Mouse (Mus musculus): ENCODE measurements around the gene Atp5f1. TPM values are rescaled to one million over a fixed set of nuclear protein-coding genes. Genes with fewer than 3 reads are reported as not detected.
A peak's percentile ranks its signal among the peaks of the same experiment; 100 is the strongest.

The Atp5f1 gene
- polyA plus RNA-seq, 1 experiment from 2014 or later, result 524 TPM

DNA sequence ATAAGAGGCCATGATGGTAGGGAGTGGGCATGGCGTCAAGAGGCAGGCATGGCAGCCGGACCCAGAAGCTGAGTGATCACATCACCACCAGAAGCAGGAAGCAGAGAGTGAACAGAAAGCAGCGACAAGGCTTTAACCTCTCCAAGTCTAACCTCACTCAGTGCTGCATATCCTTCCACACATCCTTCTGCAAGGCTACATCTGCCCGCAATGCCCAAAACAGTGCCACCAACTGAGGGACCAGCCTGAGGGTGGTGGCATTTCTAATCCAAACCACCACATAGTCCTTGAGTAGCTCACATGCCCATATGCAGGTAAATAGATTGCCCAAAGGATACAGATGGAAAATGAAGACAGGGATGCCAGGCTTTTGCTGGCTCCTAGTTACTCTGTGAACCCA is 50.9 kb downstream of the Atp5f1 start:
- no peaks in the 10 kb centered on the region for H3K36me3 ChIP-seq (ENCODE audit: control insufficient read depth, insufficient read depth, low read length)
- no peak overlapping the region for H3K4me2 ChIP-seq (ENCODE audit: low read depth, low read length)
- no peak for ATAC-seq (ENCODE audit: insufficient read depth, low FRiP score)
- H3K27me3 ChIP-seq (ENCODE audit: control insufficient read depth, insufficient read depth, low read length), result no peaks in the 10 kb centered on the region
- peaks cover under 1% of the 10 kb centered on the region; the same call in 1 of the 2 replicates for H3K4me1 ChIP-seq (ENCODE audit: control insufficient read depth, insufficient read depth, low read length)
- H3K9ac ChIP-seq (ENCODE audit: low read length), result no peak overlapping the region
- H3K4me3 ChIP-seq (replicated peaks; ENCODE audit: low read length), result no peak overlapping the region
- WGBS, result 86% methylated on average over 4 of the region's 4 CpGs
- H3K27ac ChIP-seq (ENCODE audit: low read length), result no peak overlapping the region
- H3K9me3 ChIP-seq (replicated peaks; ENCODE audit: control insufficient read depth, low read length), result no peaks in the 10 kb centered on the region

DNA sequence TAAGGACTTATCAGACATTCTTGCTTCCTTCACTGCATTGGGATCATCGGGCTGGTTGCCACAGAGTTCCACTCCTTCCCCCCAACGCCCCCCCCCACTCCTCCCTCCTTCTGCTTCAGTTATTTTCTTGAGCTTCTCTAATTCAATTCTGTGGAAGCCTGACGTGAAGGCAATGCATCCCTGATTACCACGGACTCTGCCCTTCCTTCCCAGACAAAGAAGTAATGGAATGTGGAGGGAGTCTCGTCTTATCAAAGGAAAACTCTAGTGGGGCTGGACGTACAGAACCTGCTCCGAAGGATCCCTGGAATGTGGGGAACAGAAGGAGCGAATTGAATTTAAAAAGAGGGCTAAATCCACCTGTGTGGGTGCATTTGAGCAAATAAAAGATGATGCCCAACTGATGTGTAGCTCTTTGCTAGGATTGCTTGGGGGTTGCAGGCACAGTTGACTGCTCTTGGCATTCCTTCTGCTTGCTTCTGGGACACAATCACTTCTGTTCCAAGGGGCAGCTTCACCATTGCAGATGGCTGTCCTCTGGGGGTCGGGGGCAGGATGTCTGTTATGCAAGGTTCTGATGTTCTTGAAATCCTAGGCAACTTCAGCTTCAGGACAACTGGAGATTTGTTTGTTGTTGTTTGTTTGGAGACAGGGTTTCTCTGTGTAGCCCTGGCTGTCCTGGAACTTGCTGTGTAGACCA is 51.8 kb downstream of the Atp5f1 start:
- no peak overlapping the region for H3K4me3 ChIP-seq (replicated peaks; ENCODE audit: low read length)
- no peak overlapping the region for H3K9ac ChIP-seq (ENCODE audit: low read length)
- H3K4me1 ChIP-seq (ENCODE audit: control insufficient read depth, insufficient read depth, low read length), result no peaks in the 10 kb centered on the region
- no peaks in the 10 kb centered on the region for H3K27me3 ChIP-seq (ENCODE audit: control insufficient read depth, insufficient read depth, low read length)
- no peaks in the 10 kb centered on the region for H3K36me3 ChIP-seq (ENCODE audit: control insufficient read depth, insufficient read depth, low read length)
- no peak overlapping the region for H3K27ac ChIP-seq (ENCODE audit: low read length)
- H3K9me3 ChIP-seq (replicated peaks; ENCODE audit: control insufficient read depth, low read length), result no peaks in the 10 kb centered on the region
- no peak overlapping the region for H3K4me2 ChIP-seq (ENCODE audit: low read depth, low read length)
- no peak for ATAC-seq (ENCODE audit: insufficient read depth, low FRiP score)
- 46% methylated on average over 9 of the region's 9 CpGs for WGBS

DNA sequence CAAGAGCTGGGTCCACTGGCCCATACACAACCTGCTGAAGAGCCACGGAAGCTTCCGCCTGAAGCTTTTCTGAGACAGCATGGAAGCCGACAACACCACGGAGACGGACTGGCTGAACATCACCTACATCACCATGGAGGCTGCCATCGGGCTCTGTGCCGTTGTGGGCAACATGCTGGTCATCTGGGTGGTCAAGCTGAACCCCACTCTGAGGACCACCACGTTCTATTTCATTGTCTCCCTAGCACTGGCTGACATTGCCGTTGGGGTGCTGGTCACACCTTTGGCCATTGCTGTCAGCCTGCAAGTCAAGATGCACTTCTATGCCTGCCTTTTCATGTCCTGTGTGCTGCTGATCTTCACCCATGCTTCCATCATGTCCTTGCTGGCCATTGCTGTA is 55.2 kb downstream of the Atp5f1 start:
- Histone ChIP-seq H3K9me3 (replicated peaks; ENCODE audit: control insufficient read depth, low read length) (no peaks in the 10 kb centered on the region), H3K4me2 (ENCODE audit: low read depth, low read length) (no peak overlapping the region), H3K9ac (ENCODE audit: low read length) (no peak overlapping the region), H3K27ac (ENCODE audit: low read length) (no peak overlapping the region), H3K4me1 (ENCODE audit: control insufficient read depth, insufficient read depth, low read length) (no peaks in the 10 kb centered on the region), H3K36me3 (ENCODE audit: control insufficient read depth, insufficient read depth, low read length) (no peaks in the 10 kb centered on the region), H3K4me3 (replicated peaks; ENCODE audit: low read length) (no peak overlapping the region), H3K27me3 (ENCODE audit: control insufficient read depth, insufficient read depth, low read length) (no peaks in the 10 kb centered on the region)
- ATAC-seq (ENCODE audit: insufficient read depth, low FRiP score), result no peak
- 90% methylated on average over 9 of the region's 9 CpGs for WGBS

DNA sequence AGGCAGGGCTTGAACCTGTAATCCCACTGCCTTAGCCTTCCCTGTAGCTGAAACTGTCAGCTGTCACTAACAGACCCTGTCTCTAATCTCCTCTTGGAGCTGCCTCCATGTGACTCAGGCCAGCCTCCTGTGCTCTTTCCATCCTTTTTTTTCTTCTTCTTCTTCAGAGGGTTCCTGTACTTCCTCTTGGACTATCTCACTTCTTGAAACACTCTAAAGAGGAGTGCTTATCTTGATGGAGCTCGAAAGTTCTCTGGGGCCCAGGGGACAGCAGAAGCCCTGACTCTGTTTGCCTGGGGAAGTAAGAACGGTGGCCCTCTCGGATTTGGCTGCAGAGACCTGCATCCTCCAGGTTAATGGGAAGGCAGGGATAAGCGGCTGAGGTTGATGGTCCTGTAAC is 55.7 kb downstream of the Atp5f1 start:
- ATAC-seq (ENCODE audit: insufficient read depth, low FRiP score), result no peak
- H3K4me3 ChIP-seq (replicated peaks; ENCODE audit: low read length), result no peak overlapping the region
- no peak overlapping the region for H3K27ac ChIP-seq (ENCODE audit: low read length)
- no peaks in the 10 kb centered on the region for H3K27me3 ChIP-seq (ENCODE audit: control insufficient read depth, insufficient read depth, low read length)
- 56% methylated on average over 4 of the region's 4 CpGs for WGBS
- no peak overlapping the region for H3K9ac ChIP-seq (ENCODE audit: low read length)
- H3K36me3 ChIP-seq (ENCODE audit: control insufficient read depth, insufficient read depth, low read length), result no peaks in the 10 kb centered on the region
- no peak overlapping the region for H3K4me2 ChIP-seq (ENCODE audit: low read depth, low read length)
- H3K4me1 ChIP-seq (ENCODE audit: control insufficient read depth, insufficient read depth, low read length), result no peaks in the 10 kb centered on the region
- no peaks in the 10 kb centered on the region for H3K9me3 ChIP-seq (replicated peaks; ENCODE audit: control insufficient read depth, low read length)

DNA sequence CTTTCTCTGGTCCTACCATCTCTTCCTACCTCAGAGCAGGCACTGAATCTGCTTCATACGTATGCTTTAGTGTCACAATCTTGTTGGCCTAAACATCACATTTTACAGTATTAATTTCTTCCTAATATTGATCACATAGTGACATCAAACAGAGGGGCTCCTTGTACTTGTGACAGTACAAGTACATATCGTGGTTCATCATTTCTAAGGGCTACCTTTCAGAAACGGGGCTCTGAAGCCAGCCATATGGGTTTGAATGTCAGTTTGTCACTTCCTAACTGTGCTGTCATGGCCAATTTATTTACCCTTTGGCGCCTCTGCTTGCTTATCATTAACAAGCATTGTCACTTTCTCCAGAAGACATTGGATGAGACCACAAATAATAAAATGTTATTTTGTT is 58.4 kb downstream of the Atp5f1 start:
- Histone ChIP-seq H3K4me2 (ENCODE audit: low read depth, low read length) (no peak overlapping the region), H3K27ac (ENCODE audit: low read length) (no peak overlapping the region), H3K4me3 (replicated peaks; ENCODE audit: low read length) (no peak overlapping the region), H3K9ac (ENCODE audit: low read length) (no peak overlapping the region), H3K27me3 (ENCODE audit: control insufficient read depth, insufficient read depth, low read length) (no peaks in the 10 kb centered on the region), H3K9me3 (replicated peaks; ENCODE audit: control insufficient read depth, low read length) (no peaks in the 10 kb centered on the region), H3K4me1 (ENCODE audit: control insufficient read depth, insufficient read depth, low read length) (peaks cover 7% of the 10 kb centered on the region; the same call in 1 of the 2 replicates), H3K36me3 (ENCODE audit: control insufficient read depth, insufficient read depth, low read length) (no peaks in the 10 kb centered on the region)
- whole genome bisulfite sequencing, result 64% methylated on average over 4 of the region's 4 CpGs
- ATAC-seq (ENCODE audit: insufficient read depth, low FRiP score), result no peak

DNA sequence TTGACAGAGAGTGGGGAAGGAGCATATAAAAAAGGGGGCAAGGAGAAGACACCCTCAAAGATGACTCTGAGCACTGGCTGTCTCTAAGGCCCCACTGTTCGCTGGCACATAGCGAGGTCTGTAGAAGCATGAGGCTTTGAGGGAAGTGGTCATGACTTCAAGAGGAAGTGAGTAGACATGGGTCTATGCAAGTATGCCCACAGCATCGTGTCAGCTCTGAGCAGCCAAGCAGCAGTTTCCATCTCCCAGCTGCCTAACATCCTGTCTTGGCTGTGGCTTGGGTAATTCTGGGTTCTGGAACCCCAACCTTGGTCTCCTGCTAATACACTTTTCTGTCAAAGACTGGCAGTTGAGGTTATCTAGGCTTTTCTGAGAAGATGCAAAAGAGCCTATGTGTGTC is 59.2 kb downstream of the Atp5f1 start:
- H3K36me3 ChIP-seq (ENCODE audit: control insufficient read depth, insufficient read depth, low read length), result no peaks in the 10 kb centered on the region
- no peak overlapping the region for H3K27ac ChIP-seq (ENCODE audit: low read length)
- H3K9ac ChIP-seq (ENCODE audit: low read length), result no peak overlapping the region
- no peak for ATAC-seq (ENCODE audit: insufficient read depth, low FRiP score)
- H3K27me3 ChIP-seq (ENCODE audit: control insufficient read depth, insufficient read depth, low read length), result no peaks in the 10 kb centered on the region
- H3K4me3 ChIP-seq (replicated peaks; ENCODE audit: low read length), result no peak overlapping the region
- no peaks in the 10 kb centered on the region for H3K9me3 ChIP-seq (replicated peaks; ENCODE audit: control insufficient read depth, low read length)
- no peak overlapping the region for H3K4me2 ChIP-seq (ENCODE audit: low read depth, low read length)
- peaks cover 7% of the 10 kb centered on the region; the same call in 1 of the 2 replicates for H3K4me1 ChIP-seq (ENCODE audit: control insufficient read depth, insufficient read depth, low read length)
- 76% methylated on average over 3 of the region's 3 CpGs for WGBS

DNA sequence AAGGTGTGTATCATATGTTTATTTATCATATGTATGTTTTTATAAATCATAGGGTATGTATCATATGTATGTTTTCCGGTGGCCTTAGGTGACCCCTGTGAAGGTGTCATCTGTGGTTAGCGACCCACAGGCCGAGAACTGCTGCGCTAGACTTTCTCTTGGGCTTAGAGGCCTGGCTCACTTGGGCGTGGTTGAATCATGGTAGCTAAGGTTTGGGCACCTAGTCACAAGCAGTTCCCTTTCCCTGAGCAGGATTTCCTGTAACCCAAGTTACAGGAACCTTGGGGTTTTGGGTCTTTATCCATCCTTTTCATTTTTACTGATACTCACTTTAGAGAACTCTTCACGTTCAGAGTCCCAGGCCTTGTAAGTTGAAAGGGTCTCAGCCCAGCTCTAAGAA is 59.6 kb downstream of the Atp5f1 start:
- peaks cover 7% of the 10 kb centered on the region; the same call in 1 of the 2 replicates for H3K4me1 ChIP-seq (ENCODE audit: control insufficient read depth, insufficient read depth, low read length)
- H3K9ac ChIP-seq (ENCODE audit: low read length), result no peak overlapping the region
- no peak for ATAC-seq (ENCODE audit: insufficient read depth, low FRiP score)
- no peak overlapping the region for H3K4me3 ChIP-seq (replicated peaks; ENCODE audit: low read length)
- H3K27ac ChIP-seq (ENCODE audit: low read length), result no peak overlapping the region
- H3K27me3 ChIP-seq (ENCODE audit: control insufficient read depth, insufficient read depth, low read length), result no peaks in the 10 kb centered on the region
- no peaks in the 10 kb centered on the region for H3K36me3 ChIP-seq (ENCODE audit: control insufficient read depth, insufficient read depth, low read length)
- WGBS, result 74% methylated on average over 6 of the region's 6 CpGs
- H3K4me2 ChIP-seq (ENCODE audit: low read depth, low read length), result no peak overlapping the region
- H3K9me3 ChIP-seq (replicated peaks; ENCODE audit: control insufficient read depth, low read length), result no peaks in the 10 kb centered on the region

DNA sequence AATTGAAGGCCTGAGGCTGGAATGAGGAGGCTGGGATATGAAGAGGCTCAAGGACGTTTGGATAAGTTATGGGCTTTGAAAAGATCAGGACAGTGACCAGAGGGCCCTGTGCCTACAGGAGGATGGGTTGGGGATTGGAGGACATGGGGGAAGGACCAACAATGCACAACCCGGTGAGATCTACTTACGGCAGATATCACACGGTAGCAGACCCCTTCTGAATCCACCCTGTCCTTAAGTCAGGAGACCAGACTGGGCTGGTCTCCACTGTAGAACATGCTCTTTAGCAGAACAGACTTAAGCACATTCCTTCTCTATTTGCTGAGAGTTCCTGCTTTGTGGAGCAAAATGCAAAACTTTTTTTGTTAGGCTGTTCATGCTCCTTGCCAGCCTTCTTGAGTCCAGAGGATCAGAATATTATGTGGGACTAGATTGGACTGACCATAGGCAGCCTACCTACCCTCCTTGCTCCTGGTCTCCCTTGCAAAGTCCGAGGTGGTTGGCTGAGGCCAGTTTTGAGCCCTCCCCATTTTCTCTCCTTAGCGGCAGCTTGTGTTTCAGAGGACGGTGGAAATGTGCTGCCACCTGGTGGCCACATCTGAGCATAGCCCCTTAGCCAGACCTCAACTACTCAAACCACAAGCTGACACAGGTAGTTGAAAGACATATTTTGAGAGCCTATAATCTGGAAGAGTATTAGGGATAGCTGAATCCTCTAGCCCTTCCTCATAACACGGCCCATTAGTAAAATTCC is 60.3 kb downstream of the Atp5f1 start:
- no peak overlapping the region for H3K27ac ChIP-seq (ENCODE audit: low read length)
- no peak overlapping the region for H3K4me2 ChIP-seq (ENCODE audit: low read depth, low read length)
- no peak overlapping the region for H3K4me3 ChIP-seq (replicated peaks; ENCODE audit: low read length)
- H3K4me1 ChIP-seq (ENCODE audit: control insufficient read depth, insufficient read depth, low read length), result peaks cover 12% of the 10 kb centered on the region
- WGBS, result 43% methylated on average over 8 of the region's 8 CpGs
- no peaks in the 10 kb centered on the region for H3K9me3 ChIP-seq (replicated peaks; ENCODE audit: control insufficient read depth, low read length)
- H3K9ac ChIP-seq (ENCODE audit: low read length), result 0 out of 2 replicates have a peak overlapping the region, but pooled peaks have one; percentile 43
- H3K36me3 ChIP-seq (ENCODE audit: control insufficient read depth, insufficient read depth, low read length), result no peaks in the 10 kb centered on the region
- ATAC-seq (ENCODE audit: insufficient read depth, low FRiP score), result peak; percentile 22; the same call in 1 of the 2 replicates
- H3K27me3 ChIP-seq (ENCODE audit: control insufficient read depth, insufficient read depth, low read length), result no peaks in the 10 kb centered on the region

DNA sequence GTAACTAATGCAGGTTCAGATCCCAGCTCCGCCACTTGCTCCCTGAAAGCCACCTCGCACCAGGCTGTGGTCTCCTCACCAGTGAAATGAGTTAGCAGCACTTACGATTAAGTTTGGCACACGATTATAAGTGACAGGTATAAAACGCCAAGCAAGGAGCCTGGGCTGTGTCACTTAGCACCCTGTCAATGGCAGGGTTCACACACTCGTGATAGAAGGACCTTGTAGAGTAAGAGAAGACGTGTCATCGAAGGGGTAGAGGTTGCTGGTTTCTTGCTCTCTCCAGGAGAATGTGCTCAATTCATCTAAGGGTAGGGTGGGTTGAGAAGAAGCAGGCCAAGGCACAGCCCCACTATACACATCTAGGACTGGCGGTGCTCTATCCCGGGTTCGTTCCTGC is 61.0 kb downstream of the Atp5f1 start:
- no peak overlapping the region for H3K9ac ChIP-seq (ENCODE audit: low read length)
- peaks cover 19% of the 10 kb centered on the region for H3K4me1 ChIP-seq (ENCODE audit: control insufficient read depth, insufficient read depth, low read length)
- H3K4me3 ChIP-seq (replicated peaks; ENCODE audit: low read length), result no peak overlapping the region
- H3K27me3 ChIP-seq (ENCODE audit: control insufficient read depth, insufficient read depth, low read length), result no peaks in the 10 kb centered on the region
- ATAC-seq (ENCODE audit: insufficient read depth, low FRiP score), result no peak
- H3K4me2 ChIP-seq (ENCODE audit: low read depth, low read length), result no peak overlapping the region
- H3K27ac ChIP-seq (ENCODE audit: low read length), result no peak overlapping the region
- H3K9me3 ChIP-seq (replicated peaks; ENCODE audit: control insufficient read depth, low read length), result no peaks in the 10 kb centered on the region
- 89% methylated on average over 11 of the region's 11 CpGs for WGBS
- H3K36me3 ChIP-seq (ENCODE audit: control insufficient read depth, insufficient read depth, low read length), result no peaks in the 10 kb centered on the region

Data from stomach, embryonic 16.5 days (tissue).